Mouse (Mus musculus) ovary, postnatal 36 days (tissue): Measurements from ENCODE around the gene Prss22.
A peak's percentile ranks its signal among the peaks of the same experiment; 100 is the strongest.
"Not testable (repeated sequence)": the region's sequence is repeated elsewhere in the genome, so short reads cannot be mapped to it uniquely, and the experiment has no call there.

Source experiments
- DNase-seq: peaks from one replicate; pipeline ENCODE4 v3.0.0; 2022; ENCODE audit warnings: low spot score, mixed read lengths

Prss22 gene

GRCm38 (mm10) chr17:23995421-23995820 is 2.5 kb downstream of the Prss22 start:
- no peak for DNase-seq

GRCm38 (mm10) chr17:23994667-23995066 is 3.2 kb downstream of the Prss22 start:
- DNase-seq = no peak

- DNase-seq = peak; percentile 90
Measured at GRCm38 (mm10) chr17:23993559-23994428, 4.1 kb downstream of the Prss22 start.

- DNase-seq = no peak
Measured at GRCm38 (mm10) chr17:23992789-23993553, 4.9 kb downstream of the Prss22 start.

GRCm38 (mm10) chr17:23989802-23990201 is 8.1 kb downstream of the Prss22 start:
- DNase-seq = no peak

GRCm38 (mm10) chr17:23984989-23985388 is 12.9 kb downstream of the Prss22 start:
- DNase-seq = no peak

- no peak for DNase-seq
Measured at GRCm38 (mm10) chr17:23982912-23983311, 15.0 kb downstream of the Prss22 start.

- no peak for DNase-seq
Measured at GRCm38 (mm10) chr17:23980297-23980909, 17.5 kb downstream of the Prss22 start, which contains the start of gene Prss30. Prss30 (minus strand) TSS chr17:23980566.

GRCm38 (mm10) chr17:23979471-23979870 is 18.4 kb downstream of the Prss22 start:
- DNase-seq = no peak

GRCm38 (mm10) chr17:23976665-23977064 is 21.2 kb downstream of the Prss22 start:
- no peak for DNase-seq

GRCm38 (mm10) chr17:23971315-23971714 is 26.6 kb downstream of the Prss22 start:
- DNase-seq = no peak

- DNase-seq = peak; percentile 70
Measured at GRCm38 (mm10) chr17:23969231-23969630, 28.7 kb downstream of the Prss22 start.

GRCm38 (mm10) chr17:23968780-23969179 is 29.1 kb downstream of the Prss22 start:
- no peak for DNase-seq

GRCm38 (mm10) chr17:23966658-23967401 is 31.1 kb downstream of the Prss22 start:
- DNase-seq = no peak

GRCm38 (mm10) chr17:23965805-23966425 is 32.0 kb downstream of the Prss22 start:
- DNase-seq = no peak

- DNase-seq = no peak
Measured at GRCm38 (mm10) chr17:23961573-23962122, 36.3 kb downstream of the Prss22 start.

GRCm38 (mm10) chr17:23960084-23960738 is 37.7 kb downstream of the Prss22 start:
- DNase-seq = peak; percentile 64

- DNase-seq = no peak
Measured at GRCm38 (mm10) chr17:23955174-23955573, 42.7 kb downstream of the Prss22 start, which contains the start of gene Sbpl. Sbpl (minus strand) TSS chr17:23955274.

- DNase-seq = not testable (repeated sequence)
Measured at GRCm38 (mm10) chr17:23950828-23951227, 47.1 kb downstream of the Prss22 start.

- no peak for DNase-seq
Measured at GRCm38 (mm10) chr17:23949068-23949467, 48.8 kb downstream of the Prss22 start.
